Mouse (Mus musculus) right cerebral cortex, postnatal 36 days (tissue): Measurements from ENCODE around the gene Cdh4.
A peak's percentile ranks its signal among the peaks of the same experiment; 100 is the strongest.

Source experiments
- DNase-seq, 2 experiments: peaks; one replicate each; pipeline ENCODE4 v3.0.0; 2022; ENCODE audit warnings: low spot score in 2 of 2, mixed read lengths in 1 of 2

The Cdh4 gene

DNA sequence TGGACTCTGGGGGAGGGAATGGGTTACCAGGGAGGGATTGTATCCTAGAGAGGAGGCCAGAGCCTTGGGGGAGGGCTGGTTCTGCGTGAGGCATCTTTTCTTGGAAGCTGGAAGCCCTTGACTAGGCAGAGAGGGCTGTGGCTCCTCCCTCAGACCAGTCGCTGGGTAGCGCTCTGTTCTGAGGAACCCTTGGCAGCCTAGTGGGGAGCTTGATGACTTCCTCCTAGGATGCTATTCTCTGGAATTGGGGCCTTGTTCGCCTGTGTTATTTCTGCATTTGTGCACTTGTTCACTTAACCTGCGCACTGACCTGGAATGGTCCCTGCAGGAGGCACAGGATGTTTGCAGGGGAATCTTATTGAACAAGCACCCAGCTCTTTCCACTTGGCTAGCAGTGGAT, 149.4 kb downstream of the Cdh4 start:
- no peak for DNase-seq

DNA sequence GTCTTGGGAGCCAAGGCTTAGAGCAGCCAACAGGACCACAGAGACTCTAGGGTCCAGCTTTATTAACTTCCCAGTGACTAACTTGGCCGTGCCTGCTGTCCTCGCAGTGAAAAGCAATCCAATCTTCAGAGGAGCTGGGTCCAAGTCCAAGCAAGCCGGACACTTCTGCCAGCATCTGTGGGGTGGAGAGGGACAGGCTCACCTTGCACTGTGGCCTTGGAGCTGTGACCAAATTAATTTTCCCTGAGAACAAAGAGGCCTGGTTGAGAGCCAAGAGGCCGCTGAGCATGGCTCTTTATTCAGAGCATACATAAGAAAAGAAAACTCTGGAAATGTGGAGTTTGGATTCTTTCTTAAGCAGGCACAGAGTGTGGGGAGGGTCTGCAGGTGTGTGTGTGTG, 152.8 kb downstream of the Cdh4 start:
- no peak for DNase-seq

DNA sequence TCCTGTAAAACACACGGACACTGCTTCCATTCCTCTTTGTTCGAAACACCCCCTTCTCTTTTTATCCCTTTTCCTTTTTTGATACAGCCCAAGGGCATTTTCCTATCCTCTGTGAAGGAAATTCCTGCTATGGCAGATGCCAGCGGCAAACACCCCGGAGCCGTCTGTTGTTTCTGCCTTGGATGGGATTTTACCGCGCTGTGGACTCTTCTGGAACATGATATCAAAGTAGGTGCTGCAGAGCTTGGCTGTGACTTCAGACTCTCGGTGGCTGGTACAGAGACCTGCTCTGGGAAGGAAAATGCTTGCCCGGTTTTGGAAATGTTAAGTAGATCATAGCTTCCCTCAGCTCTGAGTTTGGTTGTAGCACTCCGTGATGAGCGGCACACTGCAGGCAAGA, 156.7 kb downstream of the Cdh4 start:
- peak; percentile 34 to 44 for DNase-seq

- DNase-seq: no peak
These were observed 157.7 kb downstream of the Cdh4 start for GRCm38 (mm10) chr2:179599886-179600285.

- DNase-seq: no peak
These were observed 158.1 kb downstream of the Cdh4 start for GRCm38 (mm10) chr2:179600347-179600746.

- DNase-seq: no peak
These were observed 158.9 kb downstream of the Cdh4 start for GRCm38 (mm10) chr2:179601167-179601566.

DNA sequence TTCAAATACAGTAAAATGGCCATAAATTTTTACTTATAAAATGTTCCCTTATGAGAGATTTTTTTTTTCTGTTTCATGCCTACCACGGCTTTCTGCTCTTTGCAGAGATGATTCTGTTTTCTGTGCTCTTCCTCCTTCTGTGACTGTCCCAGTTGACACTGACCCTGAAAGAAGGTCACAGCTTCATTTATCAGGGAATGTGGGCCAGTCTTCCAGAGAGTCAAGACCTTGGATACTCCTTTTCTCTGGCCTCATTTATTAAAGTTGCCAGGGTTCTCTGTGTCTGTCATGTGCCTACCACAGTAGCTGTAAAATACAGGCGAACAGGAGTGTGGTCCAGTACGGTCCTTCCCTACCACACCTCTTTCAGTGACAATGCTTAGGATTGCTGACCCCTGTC, 162.5 kb downstream of the Cdh4 start:
- DNase-seq: no peak

DNA sequence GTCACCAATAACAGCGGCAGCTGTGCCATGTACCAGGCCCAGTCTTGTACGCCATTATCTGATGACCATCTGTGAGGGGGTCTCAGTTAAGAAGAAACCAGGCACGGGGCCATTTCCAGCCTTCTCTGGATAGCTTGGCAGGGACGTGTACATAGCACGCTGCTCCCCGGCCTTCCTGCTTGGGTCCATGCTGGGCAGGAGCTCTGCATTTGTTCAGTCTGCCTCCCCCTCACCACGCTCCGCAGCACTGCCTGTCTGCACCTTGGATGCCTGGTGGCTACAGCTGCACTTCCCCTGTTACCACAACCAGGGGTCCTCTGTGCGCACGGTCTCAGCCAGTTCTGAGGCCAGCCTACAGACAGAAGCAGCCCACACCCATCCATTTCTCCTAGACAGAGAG, 163.0 kb downstream of the Cdh4 start:
- DNase-seq: no peak

DNA sequence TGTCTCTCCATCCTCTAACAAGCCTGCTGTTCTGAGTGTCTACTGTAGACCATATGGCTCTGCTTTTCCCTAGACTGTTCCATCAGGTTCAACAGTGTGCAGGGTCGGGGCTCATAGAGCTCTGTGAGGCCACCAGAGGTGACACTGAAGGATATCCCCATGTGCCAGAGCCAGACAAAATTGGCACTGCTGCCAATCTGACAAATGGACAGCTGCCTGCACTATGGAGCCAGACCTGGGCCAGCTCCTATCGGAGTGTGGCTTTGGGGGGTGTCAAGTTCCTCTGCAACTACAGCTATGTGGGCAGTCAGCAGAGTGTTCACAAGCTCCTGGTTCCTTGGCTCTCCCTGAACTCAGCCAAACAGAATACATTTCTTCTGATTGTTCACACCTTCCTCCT, 164.1 kb downstream of the Cdh4 start:
- DNase-seq: no peak

GRCm38 (mm10) chr2:179615906-179616305, 173.7 kb downstream of the Cdh4 start:
- DNase-seq: no peak

- DNase-seq: no peak
These were observed 181.6 kb downstream of the Cdh4 start for GRCm38 (mm10) chr2:179623643-179624473.

- DNase-seq: no peak
These were observed 185.3 kb downstream of the Cdh4 start for GRCm38 (mm10) chr2:179627563-179627962.

DNA sequence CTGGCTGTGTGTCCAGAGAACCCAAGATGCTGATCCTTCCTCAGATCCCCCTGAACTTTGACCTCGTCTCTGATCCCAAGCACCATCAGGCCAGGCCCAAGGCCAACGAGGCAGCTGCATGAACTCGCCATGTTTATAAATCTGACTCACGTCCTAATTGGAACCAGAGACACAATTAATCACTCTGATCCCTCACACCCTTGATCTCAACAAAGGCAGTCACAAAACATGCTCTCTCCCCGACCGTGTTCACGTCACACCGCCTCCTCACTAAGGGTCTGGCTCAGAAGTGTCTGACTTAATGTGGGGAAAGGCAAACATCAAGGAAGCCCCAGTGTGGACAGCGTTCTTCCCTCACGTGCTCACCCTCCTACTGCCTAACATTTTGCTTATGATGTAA, 188.5 kb downstream of the Cdh4 start:
- no peak for DNase-seq

- no peak for DNase-seq
These were observed 198.5 kb downstream of the Cdh4 start for GRCm38 (mm10) chr2:179640576-179641301.

- no peak for DNase-seq
These were observed 206.5 kb downstream of the Cdh4 start for GRCm38 (mm10) chr2:179648573-179649263.

DNA sequence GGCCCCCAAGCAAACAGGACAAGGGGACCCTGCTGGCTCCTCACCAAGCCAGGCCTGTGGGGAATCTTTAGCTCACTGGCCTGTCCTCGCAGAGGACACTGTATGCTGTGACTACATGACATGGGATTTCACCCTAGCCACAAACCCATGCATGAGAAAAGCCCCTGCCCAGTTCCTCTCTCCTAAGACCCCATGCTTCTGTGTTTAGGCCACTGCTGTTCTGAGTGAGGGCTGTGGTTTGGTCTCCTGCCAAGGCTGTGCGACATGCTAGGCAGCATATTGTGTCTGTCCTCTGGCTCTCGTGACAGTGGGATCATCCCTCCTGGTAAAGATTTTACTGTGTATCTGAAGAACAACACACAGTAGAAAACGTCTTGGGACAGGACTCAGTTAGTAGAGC, 207.1 kb downstream of the Cdh4 start:
- no peak for DNase-seq

GRCm38 (mm10) chr2:179650168-179650567, 207.9 kb downstream of the Cdh4 start:
- DNase-seq: no peak

DNA sequence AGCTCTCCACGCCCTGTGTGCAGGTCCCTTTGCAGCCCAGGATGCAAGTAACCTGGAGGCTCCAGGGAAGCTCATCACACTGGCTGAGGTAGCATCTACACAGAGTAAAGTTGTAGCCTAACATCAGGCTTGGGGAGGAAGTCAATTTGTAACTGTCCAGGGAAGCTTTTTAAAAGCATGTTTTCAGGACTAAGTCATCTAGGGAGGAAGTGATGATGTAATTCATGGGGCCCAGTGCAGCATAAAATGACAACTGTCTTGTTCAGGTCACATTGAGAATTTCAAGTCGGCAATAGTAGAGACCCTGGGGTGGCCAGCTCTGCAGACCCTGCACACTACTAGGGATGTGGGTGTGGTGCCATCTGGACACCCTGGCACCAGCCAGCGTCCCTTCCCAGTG, 213.3 kb downstream of the Cdh4 start:
- DNase-seq: no peak

- DNase-seq: no peak
These were observed 217.0 kb downstream of the Cdh4 start for GRCm38 (mm10) chr2:179659254-179659653.

GRCm38 (mm10) chr2:179661998-179662714, 219.9 kb downstream of the Cdh4 start:
- no peak for DNase-seq

GRCm38 (mm10) chr2:179662739-179663138, 220.5 kb downstream of the Cdh4 start:
- no peak for DNase-seq

DNA sequence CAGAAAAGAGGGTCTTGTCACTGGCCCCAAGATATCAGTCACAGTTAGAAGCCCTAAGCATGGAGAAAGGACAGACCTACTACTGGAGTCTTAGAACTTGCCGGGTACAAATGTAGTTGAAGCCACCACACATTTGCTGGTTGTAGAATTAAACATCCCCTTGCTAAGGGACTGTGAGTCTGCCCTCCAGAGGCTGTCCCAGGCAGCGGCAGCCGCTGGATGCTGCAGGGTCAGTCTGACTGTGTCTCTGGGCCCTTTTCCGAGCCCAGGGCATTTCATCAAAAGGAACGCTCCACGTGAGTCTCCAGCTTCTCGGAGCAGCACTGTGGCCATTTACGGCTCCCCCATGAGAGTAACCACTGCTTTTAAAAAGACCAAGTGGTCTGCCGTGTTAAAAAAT, 221.4 kb downstream of the Cdh4 start:
- DNase-seq: no peak
